Mouse (Mus musculus): ENCODE data around the gene Gm4881. TPM values are rescaled to one million over a fixed set of nuclear protein-coding genes. Genes with fewer than 3 reads are reported as not detected.

Gm4881 gene
- not detected for polyA plus RNA-seq (2017; shearing (Covaris generic))

GRCm38 (mm10) chr7:24944257-24944950, at the start of gene Gm4881:
Gene Gm4881, minus strand, starts transcription at chr7:24944494.

GRCm38 (mm10) chr7:24971972-24972893, 27.9 kb upstream of the Gm4881 start, which contains the start of gene Rabac1:
Gene Rabac1, minus strand, starts transcription at chr7:24972754.

GRCm38 (mm10) chr7:24902630-24903443, 41.5 kb downstream of the Gm4881 start, which contains the start of gene Arhgef1:
Gene Arhgef1, plus strand, starts transcription at chr7:24902912.

GRCm38 (mm10) chr7:24897224-24897623, 47.1 kb downstream of the Gm4881 start, which contains the start of gene Cd79a:
Gene Cd79a, plus strand, starts transcription at chr7:24897381.

GRCm38 (mm10) chr7:24883896-24884692, 60.2 kb downstream of the Gm4881 start, which contains the start of gene Rps19:
Gene Rps19, plus strand, starts transcription at chr7:24884371.

Other genes starting within 250 kb of the Gm4881 start
- gene BC049730, start 235.3 kb downstream of the Gm4881 start, polyA plus RNA-seq (2017; shearing (Covaris generic)): not detected
- not detected for gene Gm4763, start 217.6 kb downstream of the Gm4881 start, polyA plus RNA-seq (2017; shearing (Covaris generic))
- gene Cd177, start 184.2 kb downstream of the Gm4881 start, polyA plus RNA-seq (2017; shearing (Covaris generic)): 0.62 TPM
- not detected for gene Ceacam10, start 167.3 kb downstream of the Gm4881 start, polyA plus RNA-seq (2017; shearing (Covaris generic))
- gene Gm9844, start 82.3 kb downstream of the Gm4881 start, polyA plus RNA-seq (2017; shearing (Covaris generic)): 19.4 TPM
- not detected for gene Lypd4, start 74.6 kb downstream of the Gm4881 start, polyA plus RNA-seq (2017; shearing (Covaris generic))
- gene Dmrtc2, start 74.4 kb downstream of the Gm4881 start, polyA plus RNA-seq (2017; shearing (Covaris generic)): not detected
- gene Rps19, start 60.1 kb downstream of the Gm4881 start, polyA plus RNA-seq (2017; shearing (Covaris generic)): 6,689 TPM
- gene Cd79a, start 47.1 kb downstream of the Gm4881 start, polyA plus RNA-seq (2017; shearing (Covaris generic)): 7.3 TPM
- gene Arhgef1, start 41.6 kb downstream of the Gm4881 start, polyA plus RNA-seq (2017; shearing (Covaris generic)): 593 TPM
- gene Rabac1, start 28.3 kb upstream of the Gm4881 start, polyA plus RNA-seq (2017; shearing (Covaris generic)): 801 TPM
- 4.7 TPM for gene Atp1a3, start 61.5 kb upstream of the Gm4881 start, polyA plus RNA-seq (2017; shearing (Covaris generic))
- 4.4 TPM for gene Grik5, start 127.9 kb upstream of the Gm4881 start, polyA plus RNA-seq (2017; shearing (Covaris generic))
- gene Zfp574, start 128.1 kb upstream of the Gm4881 start, polyA plus RNA-seq (2017; shearing (Covaris generic)): 22.0 TPM
- 124 TPM for gene Pou2f2, start 235.2 kb upstream of the Gm4881 start, polyA plus RNA-seq (2017; shearing (Covaris generic))